Mouse (Mus musculus) kidney, adult 11 months (tissue): ENCODE measurements around the gene Ss18l2.
A peak's percentile ranks its signal among the peaks of the same experiment; 100 is the strongest.

ENCODE experiments used
- DNase-seq: peaks from one replicate; pipeline ENCODE4 v3.0.0; 2022

The Ss18l2 gene

DNA sequence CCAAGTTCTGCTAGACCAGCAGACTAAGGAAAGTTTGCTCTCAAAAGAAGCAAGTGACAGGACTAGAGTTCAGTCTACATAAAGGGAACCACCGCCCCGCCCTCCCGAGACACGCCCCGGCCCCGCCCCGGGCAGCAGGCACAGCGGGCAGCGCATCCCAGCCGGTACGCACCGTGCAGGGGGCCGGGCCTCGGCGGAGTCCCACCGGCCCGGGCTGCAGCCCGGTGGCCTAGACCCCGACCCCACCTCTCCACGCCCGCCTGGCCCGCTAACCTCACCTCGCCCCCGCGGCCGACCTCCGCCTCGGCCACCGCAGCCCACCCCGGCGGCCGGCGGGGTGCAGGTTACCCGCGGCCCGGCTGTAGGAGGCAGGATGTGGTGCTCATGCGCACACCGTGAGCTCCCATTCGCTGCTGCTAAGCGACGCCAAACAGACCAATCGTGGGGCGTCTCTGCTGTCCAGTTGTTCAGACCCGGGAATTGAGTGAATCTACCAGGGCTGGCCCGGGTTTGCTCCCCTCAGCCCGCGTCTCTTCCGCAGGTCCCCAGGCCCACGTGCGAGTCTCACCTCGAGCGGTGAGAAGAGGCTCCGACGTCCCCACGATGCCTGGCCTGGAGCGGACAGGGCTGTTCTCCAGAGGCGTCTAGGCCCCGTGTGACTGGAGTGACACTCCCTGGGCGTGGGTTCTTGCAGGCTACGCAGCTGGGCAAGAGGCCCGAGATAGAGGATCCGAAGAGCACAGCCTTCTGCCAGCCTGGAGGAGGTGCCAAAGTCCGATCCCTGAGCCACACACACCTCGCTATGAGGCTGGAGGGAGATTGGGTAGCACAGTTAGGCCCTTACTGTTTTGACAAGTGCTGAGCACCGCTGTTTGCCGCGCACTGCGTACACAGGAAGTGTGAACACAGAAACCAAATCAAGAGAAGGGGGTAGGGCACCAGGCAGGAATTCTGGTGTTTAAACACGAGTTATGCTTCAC is 5.2 kb upstream of the Ss18l2 start, which contains the start of gene Sec22c:
Sec22c (minus strand) TSS at position 845 of the 980 bp plus-strand sequence.
- DNase-seq: peak; percentile 94

- no peak for DNase-seq
Observed at GRCm38 (mm10) chr9:121706029-121706675, 4.0 kb upstream of the Ss18l2 start.

DNA sequence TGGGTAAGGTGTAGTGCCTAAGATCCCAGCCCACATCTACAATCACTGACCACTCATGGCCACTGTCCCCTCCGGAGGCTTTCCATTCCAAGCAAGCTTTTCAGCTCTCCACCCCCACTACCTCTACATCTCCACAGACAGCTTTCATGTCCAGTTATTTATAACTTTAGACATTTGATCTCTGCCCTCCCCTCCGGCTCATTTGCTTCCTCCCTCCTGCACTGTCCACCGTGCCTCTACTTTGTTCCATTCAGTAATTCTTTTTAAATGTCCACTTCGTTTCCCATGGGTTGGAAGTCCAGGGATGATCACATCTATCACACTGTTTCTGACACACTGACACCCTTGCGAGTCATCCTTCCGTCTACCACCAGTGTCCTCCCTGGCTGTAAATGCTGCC is 2.3 kb upstream of the Ss18l2 start:
- no peak for DNase-seq

- DNase-seq: no peak
Observed at GRCm38 (mm10) chr9:121708506-121709486, 1.3 kb upstream of the Ss18l2 start.

DNA sequence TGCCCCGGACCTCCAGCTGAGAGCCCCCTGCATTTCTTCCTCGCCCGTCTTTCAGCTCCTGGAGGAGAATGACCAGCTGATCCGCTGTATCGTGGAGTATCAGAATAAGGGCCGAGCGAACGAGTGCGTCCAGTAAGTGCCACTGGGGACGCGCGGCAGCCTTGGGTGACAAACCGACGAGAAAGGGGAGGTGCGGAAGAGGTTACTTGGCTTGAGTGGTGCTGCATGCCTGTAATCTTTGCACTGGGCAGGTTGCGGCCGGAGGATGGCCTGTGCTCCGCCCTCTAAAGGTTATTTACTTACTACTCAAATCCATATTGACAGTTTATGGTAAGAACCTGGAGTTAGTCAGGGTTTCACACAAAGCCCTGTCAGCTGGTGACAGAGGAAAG is 451 bp downstream of the Ss18l2 start:
- no peak for DNase-seq

GRCm38 (mm10) chr9:121717048-121717447 is 6.9 kb downstream of the Ss18l2 start:
- no peak for DNase-seq

GRCm38 (mm10) chr9:121718070-121718705 is 8.1 kb downstream of the Ss18l2 start:
- no peak for DNase-seq

DNA sequence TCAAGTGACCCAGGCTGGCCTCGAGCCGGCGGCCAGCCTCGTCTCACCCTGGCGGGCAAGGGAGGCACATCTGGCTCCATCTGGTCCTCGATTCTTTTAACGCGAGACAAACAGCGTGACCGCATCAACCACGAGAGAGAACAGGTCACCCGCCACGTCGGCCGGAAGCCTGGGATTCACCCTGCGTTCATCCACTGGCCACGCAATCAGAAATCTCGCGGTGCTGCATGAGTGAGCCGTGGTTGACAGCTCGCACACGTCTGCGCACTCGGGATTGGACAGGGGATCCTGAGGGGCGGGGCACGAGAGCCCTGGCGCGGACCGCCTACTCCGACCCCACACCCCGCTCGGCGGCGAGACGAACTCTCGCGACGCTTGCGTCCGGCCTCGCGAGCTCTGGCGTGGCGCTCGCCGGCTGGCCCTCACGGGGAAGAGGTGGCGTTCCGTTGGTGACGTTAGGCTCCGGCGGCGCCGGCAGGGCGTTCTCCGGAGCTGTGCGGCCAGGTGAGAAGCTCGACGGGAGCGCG is 8.7 kb downstream of the Ss18l2 start, which contains the start of gene Nktr:
Nktr (plus strand) TSS at position 378 of the 527 bp plus-strand sequence.
- DNase-seq: peak; percentile 98

DNA sequence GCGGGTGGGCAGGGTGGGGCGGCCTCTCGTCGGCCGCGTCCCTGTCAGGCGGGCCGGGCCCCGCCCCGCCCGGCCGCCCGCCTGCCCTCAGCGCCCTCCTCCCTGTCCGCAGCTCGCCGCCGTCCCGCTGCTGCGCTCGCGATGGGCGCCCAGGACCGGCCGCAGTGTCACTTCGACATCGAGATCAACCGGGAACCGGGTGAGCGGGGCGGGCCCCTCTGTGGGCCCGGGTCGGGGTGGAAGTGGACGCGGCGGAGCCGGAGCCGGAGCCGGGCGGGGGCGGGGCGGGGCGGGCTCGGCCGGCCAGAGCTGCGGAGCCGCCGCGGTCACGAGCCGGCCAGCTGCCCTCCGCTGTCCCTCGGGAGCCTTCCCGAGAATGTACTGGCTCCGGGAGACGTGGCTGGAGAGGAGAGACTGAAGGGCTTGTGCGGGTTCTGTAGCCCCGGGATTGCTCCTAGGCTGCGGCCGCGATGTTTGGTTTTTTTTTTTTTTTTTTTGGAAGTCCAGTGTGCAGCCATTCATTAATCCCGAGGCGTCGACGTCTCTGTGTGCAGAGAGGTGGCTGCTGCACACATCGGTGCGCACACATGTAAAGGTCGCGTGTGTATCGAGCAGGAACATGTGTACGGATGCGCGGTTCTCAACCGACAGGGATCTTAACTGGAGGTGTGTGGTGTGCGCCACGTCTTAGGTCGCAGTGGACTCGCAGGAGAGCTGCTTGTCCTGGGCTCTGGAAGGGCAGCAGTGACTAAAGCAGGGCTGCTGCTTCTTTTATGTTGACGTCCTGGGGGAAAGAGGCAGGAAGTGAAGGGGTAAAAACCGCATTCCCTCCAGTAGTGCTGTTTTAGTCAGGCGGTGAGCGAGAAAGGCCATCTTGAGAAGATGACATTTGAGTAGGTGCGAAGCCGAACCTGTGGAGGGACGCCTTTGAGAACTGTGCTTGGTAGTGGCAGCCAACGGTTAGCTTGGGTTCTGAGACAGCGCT is 9.5 kb downstream of the Ss18l2 start:
- DNase-seq: peak; percentile 45

DNA sequence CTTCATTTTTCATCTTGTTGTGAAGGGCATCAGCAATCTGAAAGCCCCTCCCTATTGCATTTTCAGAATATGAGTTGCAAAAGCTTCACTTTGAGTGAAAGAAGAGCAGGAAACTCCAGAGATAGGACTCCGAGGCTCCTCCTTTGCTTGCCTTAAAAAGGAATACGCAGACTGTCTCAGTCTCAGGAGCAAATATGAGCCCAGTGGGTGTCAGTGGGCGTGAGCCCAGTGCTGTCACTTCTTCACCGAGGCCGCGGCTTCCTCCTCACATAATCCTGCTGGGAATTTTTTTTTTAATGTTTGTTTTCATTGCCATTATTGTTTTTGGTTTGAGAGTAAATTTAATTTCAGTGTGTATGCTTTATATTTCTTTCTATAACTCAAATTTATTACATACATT is 30.4 kb downstream of the Ss18l2 start:
- no peak for DNase-seq

DNA sequence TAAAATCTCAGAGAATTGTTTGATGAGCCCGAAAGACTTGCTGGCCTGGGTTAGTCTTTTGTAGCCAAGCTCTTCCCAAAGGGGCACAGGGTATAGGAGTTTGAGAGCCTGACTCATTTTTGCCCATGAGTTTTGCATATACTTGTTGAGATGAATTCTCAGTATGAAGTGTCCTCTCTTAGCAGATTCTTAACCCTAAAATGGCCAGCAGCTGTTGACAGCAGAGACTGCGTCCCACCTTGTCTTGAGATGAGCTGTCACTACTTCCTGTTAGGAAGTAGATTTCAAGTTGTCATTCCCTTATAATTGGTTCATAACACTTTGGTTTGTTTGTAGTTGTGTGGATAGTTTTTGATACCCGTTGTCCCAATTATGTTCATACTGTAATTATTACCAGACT is 31.0 kb downstream of the Ss18l2 start:
- DNase-seq: no peak

DNA sequence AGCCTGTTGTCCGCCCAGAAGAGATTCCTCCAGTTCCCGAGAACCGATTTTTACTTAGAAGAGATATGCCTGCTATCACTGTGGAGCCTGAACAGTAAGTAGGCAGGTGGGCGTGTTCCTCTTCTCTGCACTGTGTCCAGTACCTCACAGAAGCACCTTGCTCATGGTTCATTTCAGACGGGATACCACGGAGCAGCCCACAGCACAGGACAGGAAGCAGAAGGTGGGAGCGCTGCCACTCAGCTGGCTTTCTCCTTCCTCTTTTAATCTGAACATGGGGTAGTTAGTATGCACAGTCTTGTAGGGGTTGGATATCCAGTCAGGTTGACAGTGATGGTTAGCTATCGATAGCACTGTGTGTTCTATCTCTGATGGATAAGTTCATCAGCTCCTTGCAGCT is 33.9 kb downstream of the Ss18l2 start:
- DNase-seq: no peak

GRCm38 (mm10) chr9:121752774-121753173 is 42.6 kb downstream of the Ss18l2 start:
- no peak for DNase-seq

DNA sequence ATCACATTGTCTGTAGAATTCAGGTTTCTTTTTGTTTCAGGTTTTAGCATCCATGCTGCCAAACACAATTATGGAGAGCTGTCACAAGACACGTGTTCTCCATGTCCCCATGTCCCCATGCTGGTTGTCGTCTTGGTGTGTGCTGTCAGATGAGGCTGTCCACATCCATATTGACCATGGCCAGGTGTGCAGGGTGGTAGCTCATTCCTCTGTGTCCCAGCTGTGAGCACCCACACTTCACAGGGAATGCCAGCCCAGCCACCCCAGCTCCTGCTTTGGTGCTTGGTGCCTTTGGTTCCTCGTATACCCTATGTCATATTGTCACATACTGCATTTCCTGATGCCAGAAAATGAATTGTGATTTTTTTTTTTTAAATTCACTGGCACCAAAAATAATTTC is 44.5 kb downstream of the Ss18l2 start:
- no peak for DNase-seq

DNA sequence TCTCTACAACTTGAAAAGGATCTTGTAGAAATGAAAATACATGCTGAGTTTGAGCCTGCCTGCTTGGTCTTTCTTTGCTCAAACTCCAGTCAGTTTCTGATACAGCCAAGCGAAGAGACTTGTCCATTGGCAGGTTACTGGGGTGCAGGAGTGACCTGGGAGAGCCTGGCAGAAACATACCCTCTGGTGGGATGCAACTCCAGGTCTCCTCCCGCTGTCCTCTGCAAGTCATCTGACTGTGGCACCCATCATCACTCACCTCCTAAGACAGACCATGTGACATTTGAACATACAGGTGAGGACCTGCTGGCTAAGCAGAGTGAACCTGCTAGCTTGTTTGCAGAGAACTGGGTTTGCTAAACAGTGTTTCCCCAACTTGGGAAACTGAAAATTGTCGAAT is 46.7 kb downstream of the Ss18l2 start:
- no peak for DNase-seq

- DNase-seq: no peak
Observed at GRCm38 (mm10) chr9:121757432-121757831, 47.3 kb downstream of the Ss18l2 start.

DNA sequence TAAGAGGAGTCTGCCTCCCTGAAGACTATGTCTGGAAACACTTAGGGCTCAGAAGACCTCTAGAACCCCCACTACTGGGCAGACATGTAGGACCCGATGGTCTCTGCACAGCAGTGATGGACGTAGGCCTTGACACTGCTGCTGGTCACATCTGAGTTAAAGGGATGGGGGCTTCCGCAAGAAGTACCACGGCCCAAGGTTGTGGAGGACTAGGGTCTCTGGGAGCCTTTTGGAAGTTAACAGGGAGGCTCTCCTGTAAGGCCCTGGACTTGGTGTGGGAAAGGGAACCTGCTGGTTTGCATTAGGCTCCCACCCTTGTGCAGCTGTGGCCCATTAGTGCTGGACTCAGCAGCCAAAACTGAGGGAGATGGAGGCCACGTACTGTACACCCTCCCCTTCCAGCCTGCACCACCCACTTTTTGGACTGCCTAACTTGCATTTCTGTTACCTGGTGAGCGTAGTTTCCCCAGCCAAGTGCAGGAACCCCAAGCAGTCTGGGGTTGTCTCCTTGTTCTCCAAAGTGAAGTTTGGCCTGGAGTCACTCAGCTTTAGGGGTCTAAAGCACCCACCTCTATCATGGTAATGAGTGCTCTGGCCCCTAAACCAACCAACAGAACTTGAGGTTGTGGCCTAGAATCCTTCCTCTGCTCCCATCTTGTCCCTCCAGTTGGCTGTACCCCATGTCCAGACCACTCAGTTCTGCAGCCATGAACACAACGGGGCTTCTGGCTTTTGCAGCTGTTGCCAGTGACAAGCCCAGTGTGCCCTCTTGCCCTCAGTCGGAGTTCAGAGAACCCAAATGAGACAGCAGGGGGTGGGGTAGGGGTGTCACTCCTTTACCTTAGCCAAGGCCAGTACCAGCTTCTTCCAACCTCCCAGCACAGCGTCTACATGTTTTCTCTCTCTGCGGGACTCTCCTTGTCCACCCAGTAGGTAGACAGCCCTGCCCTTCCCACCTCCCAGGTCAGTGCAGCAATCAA is 48.0 kb downstream of the Ss18l2 start:
- DNase-seq: no peak

- DNase-seq: peak; percentile 53
Observed at GRCm38 (mm10) chr9:121759091-121760081, 49.3 kb downstream of the Ss18l2 start, which contains the start of gene Zfp651. TSS of gene Zfp651 (plus strand) at chr9:121759330.
